Mouse (Mus musculus) embryonic stem cell, embryonic (primary cell): Measurements from ENCODE around the gene Gramd1a.

Experiments
- CTCF ChIA-PET, 4 experiments: fragments of 300-600 bp in 2 of 4; fragments of 350-600 bp in 2 of 4; sonication (Branson Sonifier 250); formaldehyde crosslinking; loops; one replicate each; lab custom pipeline; 2022; ENCODE audit warnings: inconsistent platforms in 2 of 4; lab: Charles Lee
- POLR2A ChIA-PET, 4 experiments: fragments of 300-600 bp in 2 of 4; fragments of 350-600 bp in 2 of 4; sonication (Branson Sonifier 250); formaldehyde crosslinking; loops; one replicate each; lab custom pipeline; 2022; ENCODE audit warnings: antibody characterized with exemption in 4 of 4, inconsistent platforms in 1 of 4; lab: Charles Lee

Gene Gramd1a

DNA sequence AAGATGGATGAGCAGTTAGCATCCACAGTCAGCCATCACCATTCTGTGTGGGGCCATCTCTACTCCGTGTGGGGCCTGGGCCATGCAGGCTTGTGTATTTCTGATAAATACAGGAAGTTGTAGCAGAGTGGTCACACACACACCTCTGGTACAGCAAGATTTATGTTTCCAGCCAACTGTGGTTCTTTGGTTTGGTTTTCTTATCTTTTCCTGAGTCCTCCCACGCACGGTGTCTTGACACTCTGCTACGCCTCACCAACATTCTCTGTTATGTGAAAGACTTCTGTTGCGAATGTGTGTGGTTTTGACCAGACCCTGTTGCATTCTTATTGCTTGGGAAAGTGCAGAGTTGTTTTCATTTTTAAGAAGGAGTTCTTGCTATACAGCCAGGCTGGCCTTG, 5.1 kb upstream of the Gramd1a start:
- ChIA-PET POLR2A (no interaction called here), CTCF (no interaction called here)

DNA sequence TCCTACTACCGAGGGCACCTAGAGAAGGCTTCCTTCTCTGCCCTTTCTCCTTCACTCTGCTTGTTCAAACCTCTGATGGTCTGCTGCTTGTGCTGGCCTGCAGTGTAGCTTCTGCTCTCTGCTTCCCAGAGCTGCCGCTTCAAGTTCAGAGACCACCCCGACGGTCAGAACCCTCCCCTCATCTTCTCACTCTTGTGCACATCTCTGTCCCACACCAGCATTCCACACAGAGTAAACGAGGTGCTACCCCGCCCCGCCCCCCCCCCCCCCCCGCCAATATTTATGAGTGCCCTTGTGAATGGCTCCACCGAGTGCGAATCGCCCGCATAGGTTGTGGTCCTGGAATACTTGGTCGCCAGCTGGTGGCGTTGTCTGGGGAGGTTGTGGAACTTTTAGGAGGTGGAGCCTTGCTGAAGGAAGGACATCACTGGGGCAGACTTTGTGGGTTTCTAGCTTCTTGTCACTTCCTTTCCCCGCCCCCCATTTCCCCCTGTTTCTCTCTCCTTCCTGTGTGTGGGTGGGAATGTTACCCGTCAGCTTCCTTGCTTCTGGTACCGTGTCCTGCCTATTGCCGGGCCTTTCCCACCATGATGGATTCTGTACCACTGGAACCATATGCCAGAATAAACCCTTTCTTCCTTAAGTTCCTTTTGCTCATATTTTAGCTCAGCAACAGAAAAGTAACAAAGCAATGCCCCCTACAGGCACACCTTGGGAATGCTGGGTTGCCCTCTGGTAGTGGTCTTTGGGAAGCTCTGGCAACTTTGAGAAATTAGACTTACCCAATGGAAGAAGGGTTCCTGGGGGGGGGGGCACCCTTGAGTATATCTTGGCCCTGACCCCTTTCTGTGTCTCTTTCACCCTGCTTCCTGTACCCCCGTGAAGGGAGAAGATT, 585 bp upstream of the Gramd1a start:
- ChIA-PET POLR2A (interaction anchor here (0.6 to 3.0 kb wide), 31 partner anchors 8 to 968 kb away, joined by 3 to 20 read pairs (median 4); partner anchors contain the start of genes Scn1b (in 1 of the 4) and Usf2 (in 1 of the 4)), CTCF (interaction anchor here (0.5 to 2.9 kb wide), 61 partner anchors 8 to 665 kb away, joined by 3 to 29 read pairs (median 4); partner anchors contain the start of genes Cox6b1 (in 1 of the 4), Fxyd7 (in 1 of the 4) and Lgi4 (in 1 of the 4))

DNA sequence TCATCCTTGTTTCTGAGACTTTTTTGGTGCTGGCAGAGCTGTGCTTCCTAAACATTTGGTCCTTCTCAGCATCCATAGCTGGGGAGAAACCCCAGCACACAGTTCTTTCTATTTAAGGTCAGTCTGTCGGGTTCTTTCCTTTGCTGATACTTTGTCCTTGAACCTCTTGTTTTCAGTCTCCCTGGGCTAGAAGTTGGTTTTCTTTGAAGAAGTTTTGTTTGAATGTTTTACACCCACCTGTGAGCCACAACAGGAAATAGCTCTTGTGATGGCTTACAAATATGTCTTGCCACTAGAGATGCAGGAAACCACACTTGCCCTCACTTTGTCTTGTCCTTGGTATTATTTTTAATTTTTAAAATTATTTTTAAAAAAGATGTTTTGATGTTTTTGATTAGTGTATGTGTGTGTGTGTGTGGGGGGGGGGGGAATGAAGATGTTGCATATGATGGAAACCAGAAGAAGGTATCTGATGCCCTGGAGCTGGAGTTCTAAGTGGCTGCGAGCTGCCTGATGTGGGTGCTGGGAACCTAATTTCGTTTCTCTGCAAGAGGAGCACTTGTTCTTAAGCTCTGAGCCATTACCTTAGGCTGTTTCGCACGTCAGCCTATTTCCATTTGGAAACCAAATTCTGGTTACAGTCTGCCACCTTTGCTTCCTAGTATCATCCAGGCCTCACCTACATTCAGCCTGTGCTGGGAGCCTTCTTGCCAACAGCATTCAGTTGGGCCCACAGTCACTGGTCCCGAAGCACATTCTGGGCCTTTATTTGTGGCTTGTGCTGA, 2.0 kb downstream of the Gramd1a start:
- POLR2A ChIA-PET, result interaction anchor here in 2 of 4 experiments (0.7 to 1.9 kb wide), 4 partner anchors 9 to 20 kb away, joined by 3 to 6 read pairs (median 4); no protein-coding TSS in a partner anchor

DNA sequence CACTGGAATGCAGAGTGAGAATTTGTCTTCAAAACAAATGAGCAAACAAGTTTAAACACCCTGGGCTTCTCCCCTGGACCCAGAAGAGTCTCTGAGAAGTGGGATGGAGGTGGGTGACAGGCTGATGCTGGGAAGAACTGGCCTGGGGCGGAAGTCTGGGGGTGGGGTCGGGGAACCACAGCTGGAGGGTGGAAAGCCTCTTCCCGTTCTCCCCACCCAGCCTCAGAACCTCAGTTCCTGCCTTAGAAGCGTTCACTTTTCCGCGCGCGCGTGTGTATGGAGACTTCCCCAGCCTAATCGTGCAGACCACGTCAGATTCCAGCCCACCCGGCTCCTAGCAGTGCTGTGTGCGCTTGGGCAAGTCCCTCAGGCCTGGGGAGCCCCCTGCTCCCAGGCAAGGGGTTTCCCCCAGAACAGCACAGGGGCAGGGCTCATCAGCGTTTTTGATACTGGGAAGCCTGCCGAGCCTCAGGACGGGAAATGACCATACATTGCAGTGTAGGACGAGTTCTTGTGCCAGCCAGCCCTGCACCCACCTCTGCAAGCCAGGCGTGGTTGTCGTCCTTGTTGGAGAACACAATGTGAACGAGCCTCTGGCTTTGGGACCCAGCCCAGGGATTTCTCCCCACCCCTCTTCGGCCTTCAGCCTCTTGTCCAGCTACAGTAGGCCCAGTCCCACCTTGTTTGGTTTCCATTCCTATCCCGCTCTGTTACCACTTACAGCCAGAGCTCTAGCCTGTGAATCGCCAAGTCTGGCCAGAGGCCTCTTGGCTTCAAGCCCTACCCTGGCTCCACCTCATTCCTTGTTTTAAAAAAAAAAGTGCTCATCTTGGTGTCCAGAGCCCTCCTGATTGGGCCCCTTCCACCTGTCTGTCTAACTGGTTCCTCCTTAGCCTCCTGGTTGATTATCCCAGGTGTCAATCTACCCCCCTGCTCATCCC, 4.1 kb downstream of the Gramd1a start:
- POLR2A ChIA-PET, result interaction anchor here in 3 of 4 experiments (0.6 to 4.1 kb wide), 16 partner anchors 10 to 352 kb away, joined by 3 to 20 read pairs (median 4); partner anchors contain the start of gene Usf2 (in 1 of the 3)
- CTCF ChIA-PET, result interaction anchor here in 3 of 4 experiments (0.6 to 1.7 kb wide), 9 partner anchors 12 to 99 kb away, joined by 3 to 5 read pairs (median 4); no protein-coding TSS in a partner anchor

More for the DNA sequence above, 2.0 kb downstream of the Gramd1a start:
- CTCF ChIA-PET, result interaction anchor here in 2 of 4 experiments (0.6 to 2.0 kb wide), 2 partner anchors 19 to 166 kb away, joined by 6 to 8 read pairs; no protein-coding TSS in a partner anchor

DNA sequence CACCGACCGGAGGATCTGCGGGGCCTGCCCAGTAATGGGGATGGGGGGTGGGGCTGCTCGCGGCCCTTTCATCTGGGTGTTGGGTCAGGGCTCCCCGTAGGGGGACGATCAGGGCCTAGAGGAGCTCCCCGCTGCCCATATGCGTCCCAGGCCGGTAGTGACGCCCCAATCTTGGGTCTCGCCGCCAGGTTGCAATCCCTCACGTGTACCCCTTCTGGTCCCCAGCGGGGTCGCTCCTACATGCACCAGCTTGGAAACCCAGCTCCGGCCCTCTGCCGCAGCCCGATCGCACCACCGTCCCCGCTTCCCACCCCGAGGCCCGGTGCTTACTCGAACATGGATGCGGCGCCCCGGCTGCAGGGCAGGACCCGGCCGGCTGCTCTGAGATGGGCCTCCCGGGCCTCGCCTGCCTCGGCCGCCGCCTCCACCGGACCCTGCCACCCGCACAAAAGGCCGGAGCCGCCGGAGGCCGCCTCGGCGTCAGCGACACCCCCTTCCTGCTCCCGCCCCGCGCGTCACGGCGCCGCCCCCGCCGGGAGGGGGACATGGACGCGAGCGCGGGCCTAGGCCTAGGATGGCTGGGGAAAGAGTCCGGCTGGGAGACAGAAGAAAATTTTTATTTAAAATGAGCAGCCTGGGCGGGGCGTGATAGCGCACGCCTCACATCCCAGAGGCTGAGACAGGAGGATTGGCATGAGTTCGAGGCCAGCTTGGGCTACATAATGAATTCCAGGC, 5.0 kb downstream of the Gramd1a start:
- POLR2A ChIA-PET, result interaction anchor here in 3 of 4 experiments (0.7 to 4.1 kb wide), 16 partner anchors 9 to 194 kb away, joined by 3 to 20 read pairs (median 4); partner anchors contain the start of gene Usf2 (in 1 of the 3)

DNA sequence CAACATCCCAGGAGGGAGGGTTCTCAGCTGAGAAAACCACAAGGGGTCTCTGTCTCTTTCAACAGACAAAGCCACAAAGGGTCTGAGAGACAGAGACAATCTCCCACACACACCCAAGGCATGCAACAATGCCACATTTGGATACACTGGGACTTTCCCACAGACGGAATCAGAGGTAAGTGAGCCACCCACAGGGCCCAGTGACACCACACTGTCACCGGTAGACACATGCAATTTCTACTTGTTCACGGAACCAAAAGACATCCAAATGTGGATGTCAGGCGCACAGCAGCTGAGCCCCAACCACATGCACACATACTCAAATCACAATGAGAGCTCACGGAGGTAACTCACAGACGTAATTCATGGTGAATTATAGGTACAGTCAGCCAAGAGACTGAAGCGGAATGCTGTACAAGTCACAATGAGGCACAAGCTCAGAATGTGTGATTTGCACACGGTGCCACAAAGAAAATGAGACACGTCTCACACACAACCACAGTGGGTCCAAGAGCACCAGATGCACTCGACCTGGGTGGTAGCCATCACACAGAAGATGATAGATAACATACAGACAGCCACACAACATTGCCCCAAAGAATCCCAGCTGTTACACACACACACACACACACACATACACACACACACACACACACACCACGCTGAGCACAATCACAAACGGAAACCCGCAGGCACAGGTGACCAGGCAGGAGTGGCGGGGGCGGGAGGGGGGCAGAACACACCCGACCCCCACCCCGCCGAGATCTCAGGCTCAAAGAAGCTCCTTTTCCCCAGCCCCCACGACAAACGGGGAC, 5.7 kb downstream of the Gramd1a start:
- ChIA-PET CTCF (interaction anchor here in 3 of 4 experiments (0.7 to 1.5 kb wide), 6 partner anchors 10 to 52 kb away, joined by 3 to 4 read pairs (median 4); no protein-coding TSS in a partner anchor), POLR2A (interaction anchor here in 3 of 4 experiments (0.7 to 4.1 kb wide), 12 partner anchors 10 to 27 kb away, joined by 3 to 20 read pairs (median 3); no protein-coding TSS in a partner anchor)

More for the DNA sequence above, 5.0 kb downstream of the Gramd1a start:
- CTCF ChIA-PET, result interaction anchor here in 3 of 4 experiments (0.7 to 1.7 kb wide), 10 partner anchors 11 to 53 kb away, joined by 3 to 5 read pairs (median 4); no protein-coding TSS in a partner anchor

DNA sequence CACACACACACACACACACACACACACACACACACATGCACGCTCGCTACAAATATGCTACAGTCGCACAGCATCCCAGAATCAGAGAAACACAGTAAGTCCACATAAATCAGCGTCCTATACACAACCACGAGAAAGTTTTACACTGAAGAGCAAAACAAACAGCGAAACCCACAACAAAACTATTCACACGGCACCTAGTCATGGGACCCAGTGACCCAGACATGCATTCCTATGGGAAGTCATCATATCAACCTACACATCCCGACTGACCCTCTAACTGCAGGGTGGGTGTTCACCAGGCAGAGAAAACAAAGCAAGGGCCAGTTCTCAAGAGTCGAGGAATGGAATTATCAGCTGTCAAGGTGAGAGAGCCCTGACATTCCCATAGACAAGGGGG, 6.4 kb downstream of the Gramd1a start:
- POLR2A ChIA-PET, result interaction anchor here in 3 of 4 experiments (0.9 to 4.1 kb wide), 6 partner anchors 9 to 22 kb away, joined by 3 to 20 read pairs (median 4); no protein-coding TSS in a partner anchor
- CTCF ChIA-PET, result no interaction called here

DNA sequence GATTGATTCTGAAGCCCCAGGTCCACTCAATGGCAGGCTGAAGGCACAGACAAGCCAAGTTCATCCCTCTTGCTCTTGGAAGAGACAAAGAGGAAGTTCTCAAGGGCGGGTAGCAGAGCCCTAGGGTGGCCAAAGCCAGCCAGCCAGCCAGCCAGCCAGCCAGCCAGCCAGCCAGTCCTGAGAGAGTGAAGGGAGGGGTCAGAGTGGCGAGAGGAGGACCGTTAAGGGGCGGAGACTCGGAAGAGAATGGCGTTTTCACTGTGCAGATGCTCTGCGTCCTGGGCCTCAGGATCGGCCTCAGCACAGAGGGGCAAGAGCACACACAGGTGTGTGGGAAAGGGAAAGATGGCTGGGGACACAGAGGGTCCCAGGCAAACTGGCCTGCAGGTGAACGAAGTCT, 6.9 kb downstream of the Gramd1a start:
- CTCF ChIA-PET, result interaction anchor here in 1 of 4 experiments (0.9 to 2.4 kb wide), 5 partner anchors 7 to 51 kb away, joined by 3 to 22 read pairs (median 8); partner anchors contain the start of gene Gramd1a

DNA sequence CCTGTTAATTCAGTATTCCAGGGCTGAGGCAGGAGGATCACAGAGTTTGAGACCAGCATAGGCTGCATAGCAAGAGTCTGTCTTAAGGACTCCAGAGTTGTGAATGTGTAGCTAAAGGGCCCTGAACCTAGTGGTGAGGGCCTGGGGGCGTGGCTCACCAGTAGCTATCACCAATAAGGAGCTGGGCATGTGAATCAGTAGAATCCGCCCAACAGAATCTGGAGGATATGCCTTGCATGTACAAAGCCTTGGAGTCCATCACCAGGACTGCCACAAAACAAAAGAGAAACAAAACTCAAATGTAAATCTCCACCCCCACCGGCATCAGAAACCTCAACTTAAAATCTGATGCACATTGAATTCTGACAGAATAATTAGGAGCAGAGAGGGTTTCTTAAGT, 7.6 kb downstream of the Gramd1a start:
- POLR2A ChIA-PET, result interaction anchor here in 2 of 4 experiments (0.6 to 2.5 kb wide), 8 partner anchors 8 to 338 kb away, joined by 3 to 17 read pairs (median 6); partner anchors contain the start of gene Gramd1a (in 1 of the 2)

More for the DNA sequence above, 6.9 kb downstream of the Gramd1a start:
- POLR2A ChIA-PET, result interaction anchor here in 2 of 4 experiments (0.8 to 4.1 kb wide), 6 partner anchors 7 to 196 kb away, joined by 3 to 20 read pairs (median 6); partner anchors contain the start of gene Gramd1a (in 1 of the 2)

DNA sequence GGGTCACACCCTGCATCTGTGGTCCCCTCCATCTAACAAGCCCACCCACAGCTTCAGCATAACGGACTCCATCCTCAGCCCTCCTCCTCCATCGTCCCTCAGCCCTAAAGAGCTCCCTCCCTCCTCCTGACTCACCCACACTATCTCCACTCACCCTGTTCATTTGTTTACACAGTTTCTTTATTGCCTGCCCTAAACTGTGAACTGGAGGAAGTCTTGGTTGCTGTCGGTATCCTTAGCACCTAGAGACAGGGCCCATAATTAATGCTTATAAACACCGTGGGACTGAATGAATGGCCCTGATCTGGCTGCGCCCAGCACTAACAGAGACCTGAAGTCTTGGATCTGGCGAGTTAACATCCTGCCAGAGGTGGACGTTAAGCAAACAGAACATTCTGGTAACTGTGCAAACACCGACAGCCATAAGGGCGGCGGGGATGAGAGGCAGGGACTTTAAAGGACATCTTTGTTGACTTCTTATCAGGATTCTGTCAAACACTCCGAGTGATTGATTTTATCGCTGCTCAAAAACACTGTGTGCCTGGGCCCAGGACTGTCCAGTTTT, 10.0 kb downstream of the Gramd1a start:
- ChIA-PET CTCF (interaction anchor here (0.7 to 2.1 kb wide), 27 partner anchors 10 to 51 kb away, joined by 3 to 23 read pairs (median 4); partner anchors contain the start of gene Gramd1a (in 3 of the 4)), POLR2A (interaction anchor here in 3 of 4 experiments (0.9 to 2.9 kb wide), 12 partner anchors 8 to 49 kb away, joined by 3 to 15 read pairs (median 4); partner anchors contain the start of gene Gramd1a (in 2 of the 3))

More for the DNA sequence above, 7.6 kb downstream of the Gramd1a start:
- CTCF ChIA-PET, result interaction anchor here in 2 of 4 experiments (0.6 to 2.4 kb wide), 9 partner anchors 8 to 50 kb away, joined by 3 to 22 read pairs (median 5); partner anchors contain the start of gene Gramd1a (in 1 of the 2)

DNA sequence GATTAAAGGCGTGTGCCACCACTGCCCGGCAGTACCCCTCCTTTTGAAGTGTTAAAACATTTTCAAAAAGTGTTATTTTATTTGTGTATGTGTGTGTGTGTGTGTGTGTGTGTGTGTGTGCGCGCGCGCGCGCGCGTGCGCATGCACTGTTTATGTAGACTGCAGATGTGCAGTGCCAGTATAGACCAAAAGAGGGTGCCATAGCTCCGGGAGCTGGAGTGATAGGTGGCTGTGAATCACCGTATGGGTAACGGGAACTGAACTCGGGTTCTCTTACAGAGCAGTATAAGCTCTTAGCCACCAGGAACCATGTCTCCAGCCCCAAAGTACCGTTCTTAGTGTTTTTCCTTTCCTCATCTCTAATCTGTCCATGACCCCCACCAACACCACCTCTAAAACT, 10.8 kb downstream of the Gramd1a start:
- ChIA-PET POLR2A (interaction anchor here in 3 of 4 experiments (0.9 to 2.9 kb wide), 13 partner anchors 9 to 50 kb away, joined by 3 to 15 read pairs (median 4); partner anchors contain the start of gene Gramd1a (in 2 of the 3)), CTCF (interaction anchor here (0.5 to 2.1 kb wide), 38 partner anchors 9 to 527 kb away, joined by 3 to 23 read pairs (median 4); partner anchors contain the start of genes Gramd1a (in 3 of the 4), Fxyd1 (in 1 of the 4) and Lgi4 (in 1 of the 4))

DNA sequence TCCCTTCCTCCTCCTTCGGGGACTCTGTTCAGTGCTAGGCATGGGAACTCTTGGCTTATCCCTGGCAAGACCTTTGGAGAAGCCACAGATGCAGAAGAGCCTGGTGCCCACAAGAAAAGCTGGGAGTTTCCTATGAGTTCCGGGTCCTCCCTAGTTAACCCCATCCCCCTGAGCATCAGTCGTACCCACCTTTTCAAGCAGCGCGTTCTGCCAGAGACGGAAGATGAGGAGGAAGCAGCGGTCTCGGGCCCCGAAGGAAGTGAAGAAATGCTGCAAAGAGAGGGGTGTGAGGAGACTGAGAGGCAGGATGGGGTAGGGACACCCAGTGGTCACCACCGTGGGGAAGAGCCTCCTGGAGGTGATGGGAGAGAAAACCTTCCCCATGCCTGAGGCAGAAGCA, 14.8 kb downstream of the Gramd1a start:
- POLR2A ChIA-PET, result interaction anchor here in 2 of 4 experiments (1.1 to 1.4 kb wide), 3 partner anchors 9 to 12 kb away, joined by 3 to 4 read pairs (median 4); no protein-coding TSS in a partner anchor

DNA sequence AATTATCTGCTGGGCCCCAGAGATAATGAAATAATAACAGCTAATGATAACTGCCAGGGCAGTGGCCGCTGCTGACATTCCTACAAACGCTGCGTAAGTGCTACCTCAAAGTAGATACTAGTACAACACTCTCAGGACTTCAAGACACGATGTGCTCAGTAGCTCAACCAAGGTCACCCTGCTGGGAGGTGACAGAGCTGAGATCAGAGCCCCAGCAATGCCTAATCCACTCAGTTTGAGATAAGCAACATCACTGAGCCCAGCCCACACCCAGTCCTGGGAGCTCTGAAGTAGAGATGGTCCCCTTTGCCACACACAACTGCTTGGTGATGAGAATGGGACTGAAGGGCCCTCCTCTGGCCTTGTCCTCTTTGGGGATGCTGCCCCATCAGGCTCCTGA, 15.4 kb downstream of the Gramd1a start:
- ChIA-PET POLR2A (interaction anchor here in 3 of 4 experiments (0.6 to 2.1 kb wide), 11 partner anchors 8 to 34 kb away, joined by 3 to 9 read pairs (median 4); partner anchors contain the start of gene Gramd1a (in 3 of the 3)), CTCF (interaction anchor here (0.7 to 2.1 kb wide), 25 partner anchors 8 to 62 kb away, joined by 3 to 24 read pairs (median 5); partner anchors contain the start of gene Gramd1a (in 1 of the 4))

More for the DNA sequence above, 14.8 kb downstream of the Gramd1a start:
- CTCF ChIA-PET, result interaction anchor here in 3 of 4 experiments (1.0 to 2.1 kb wide), 7 partner anchors 7 to 37 kb away, joined by 3 to 17 read pairs (median 6); no protein-coding TSS in a partner anchor
